Mouse (Mus musculus): Measurements from ENCODE around the gene Tmem35b. TPM values are rescaled to one million over a fixed set of nuclear protein-coding genes. Genes with fewer than 3 reads are reported as not detected.
A peak's percentile ranks its signal among the peaks of the same experiment; 100 is the strongest.
"Not testable (repeated sequence)": the region's sequence is repeated elsewhere in the genome, so short reads cannot be mapped to it uniquely, and the experiment has no call there.

The Tmem35b gene
- total RNA-seq (2017) = 12.0 and 27.9 TPM in 2 replicates

GRCm38 (mm10) chr4:127123391-127123790 lies at the start of gene Tmem35b:
Gene Tmem35b (plus strand): TSS chr4:127123691.
- ATAC-seq (replicated peaks in 1 of 2; ENCODE audit: insufficient read depth in 1 of 2, low FRiP score in 2 of 2, low TSS enrichment in 1 of 2, low read depth in 1 of 2, poor library complexity in 2 of 2, severe bottlenecking in 2 of 2) = no peak

- no peak for ATAC-seq (replicated peaks in 1 of 2; ENCODE audit: insufficient read depth in 1 of 2, low FRiP score in 2 of 2, low TSS enrichment in 1 of 2, low read depth in 1 of 2, poor library complexity in 2 of 2, severe bottlenecking in 2 of 2)
Observed at GRCm38 (mm10) chr4:127074915-127075314, 48.6 kb upstream of the Tmem35b start.

- ATAC-seq (replicated peaks in 1 of 2; ENCODE audit: insufficient read depth in 1 of 2, low FRiP score in 2 of 2, low TSS enrichment in 1 of 2, low read depth in 1 of 2, poor library complexity in 2 of 2, severe bottlenecking in 2 of 2) = peak; percentile 88 to 94
Observed at GRCm38 (mm10) chr4:127076875-127077548, 46.5 kb upstream of the Tmem35b start, which contains the start of gene Zmym6. Gene Zmym6 (plus strand): TSS chr4:127077383.

GRCm38 (mm10) chr4:127080806-127081205 lies 42.7 kb upstream of the Tmem35b start:
- ATAC-seq (replicated peaks in 1 of 2; ENCODE audit: insufficient read depth in 1 of 2, low FRiP score in 2 of 2, low TSS enrichment in 1 of 2, low read depth in 1 of 2, poor library complexity in 2 of 2, severe bottlenecking in 2 of 2) = no peak

GRCm38 (mm10) chr4:127083131-127083530 lies 40.4 kb upstream of the Tmem35b start:
- ATAC-seq (replicated peaks in 1 of 2; ENCODE audit: insufficient read depth in 1 of 2, low FRiP score in 2 of 2, low TSS enrichment in 1 of 2, low read depth in 1 of 2, poor library complexity in 2 of 2, severe bottlenecking in 2 of 2) = no peak

GRCm38 (mm10) chr4:127085761-127086160 lies 37.7 kb upstream of the Tmem35b start:
- no peak for ATAC-seq (replicated peaks in 1 of 2; ENCODE audit: insufficient read depth in 1 of 2, low FRiP score in 2 of 2, low TSS enrichment in 1 of 2, low read depth in 1 of 2, poor library complexity in 2 of 2, severe bottlenecking in 2 of 2)

- no peak for ATAC-seq (replicated peaks in 1 of 2; ENCODE audit: insufficient read depth in 1 of 2, low FRiP score in 2 of 2, low TSS enrichment in 1 of 2, low read depth in 1 of 2, poor library complexity in 2 of 2, severe bottlenecking in 2 of 2)
Observed at GRCm38 (mm10) chr4:127091188-127091587, 32.3 kb upstream of the Tmem35b start.

- no peak for ATAC-seq (replicated peaks in 1 of 2; ENCODE audit: insufficient read depth in 1 of 2, low FRiP score in 2 of 2, low TSS enrichment in 1 of 2, low read depth in 1 of 2, poor library complexity in 2 of 2, severe bottlenecking in 2 of 2)
Observed at GRCm38 (mm10) chr4:127095090-127095489, 28.4 kb upstream of the Tmem35b start.

- not testable (repeated sequence) for ATAC-seq (replicated peaks in 1 of 2; ENCODE audit: insufficient read depth in 1 of 2, low FRiP score in 2 of 2, low TSS enrichment in 1 of 2, low read depth in 1 of 2, poor library complexity in 2 of 2, severe bottlenecking in 2 of 2)
Observed at GRCm38 (mm10) chr4:127099552-127099951, 23.9 kb upstream of the Tmem35b start.

GRCm38 (mm10) chr4:127107566-127107965 lies 15.9 kb upstream of the Tmem35b start:
- ATAC-seq (replicated peaks in 1 of 2; ENCODE audit: insufficient read depth in 1 of 2, low FRiP score in 2 of 2, low TSS enrichment in 1 of 2, low read depth in 1 of 2, poor library complexity in 2 of 2, severe bottlenecking in 2 of 2) = no peak

- no peak for ATAC-seq (replicated peaks in 1 of 2; ENCODE audit: insufficient read depth in 1 of 2, low FRiP score in 2 of 2, low TSS enrichment in 1 of 2, low read depth in 1 of 2, poor library complexity in 2 of 2, severe bottlenecking in 2 of 2)
Observed at GRCm38 (mm10) chr4:127110570-127110969, 12.9 kb upstream of the Tmem35b start.

- no peak for ATAC-seq (replicated peaks in 1 of 2; ENCODE audit: insufficient read depth in 1 of 2, low FRiP score in 2 of 2, low TSS enrichment in 1 of 2, low read depth in 1 of 2, poor library complexity in 2 of 2, severe bottlenecking in 2 of 2)
Observed at GRCm38 (mm10) chr4:127124331-127124730, 840 bp downstream of the Tmem35b start.

- ATAC-seq (replicated peaks in 1 of 2; ENCODE audit: insufficient read depth in 1 of 2, low FRiP score in 2 of 2, low TSS enrichment in 1 of 2, low read depth in 1 of 2, poor library complexity in 2 of 2, severe bottlenecking in 2 of 2) = peak; percentile 98 to 99
Observed at GRCm38 (mm10) chr4:127125834-127126463, 2.5 kb downstream of the Tmem35b start.

GRCm38 (mm10) chr4:127134687-127135086 lies 11.2 kb downstream of the Tmem35b start:
- no peak for ATAC-seq (replicated peaks in 1 of 2; ENCODE audit: insufficient read depth in 1 of 2, low FRiP score in 2 of 2, low TSS enrichment in 1 of 2, low read depth in 1 of 2, poor library complexity in 2 of 2, severe bottlenecking in 2 of 2)

- no peak for ATAC-seq (replicated peaks in 1 of 2; ENCODE audit: insufficient read depth in 1 of 2, low FRiP score in 2 of 2, low TSS enrichment in 1 of 2, low read depth in 1 of 2, poor library complexity in 2 of 2, severe bottlenecking in 2 of 2)
Observed at GRCm38 (mm10) chr4:127137591-127137990, 14.1 kb downstream of the Tmem35b start.

- ATAC-seq (replicated peaks in 1 of 2; ENCODE audit: insufficient read depth in 1 of 2, low FRiP score in 2 of 2, low TSS enrichment in 1 of 2, low read depth in 1 of 2, poor library complexity in 2 of 2, severe bottlenecking in 2 of 2) = no peak
Observed at GRCm38 (mm10) chr4:127138486-127138885, 15.0 kb downstream of the Tmem35b start.

GRCm38 (mm10) chr4:127150031-127150430 lies 26.5 kb downstream of the Tmem35b start:
- ATAC-seq (replicated peaks in 1 of 2; ENCODE audit: insufficient read depth in 1 of 2, low FRiP score in 2 of 2, low TSS enrichment in 1 of 2, low read depth in 1 of 2, poor library complexity in 2 of 2, severe bottlenecking in 2 of 2) = no peak

GRCm38 (mm10) chr4:127153345-127153744 lies 29.9 kb downstream of the Tmem35b start:
- no peak for ATAC-seq (replicated peaks in 1 of 2; ENCODE audit: insufficient read depth in 1 of 2, low FRiP score in 2 of 2, low TSS enrichment in 1 of 2, low read depth in 1 of 2, poor library complexity in 2 of 2, severe bottlenecking in 2 of 2)

GRCm38 (mm10) chr4:127155757-127156156 lies 32.3 kb downstream of the Tmem35b start:
- ATAC-seq (replicated peaks in 1 of 2; ENCODE audit: insufficient read depth in 1 of 2, low FRiP score in 2 of 2, low TSS enrichment in 1 of 2, low read depth in 1 of 2, poor library complexity in 2 of 2, severe bottlenecking in 2 of 2) = no peak

All from hematopoietic stem cell, adult 5-6 weeks (primary cell).